Mouse (Mus musculus): ENCODE results near the gene Akap13. TPM values are rescaled to one million over a fixed set of nuclear protein-coding genes. Genes with fewer than 3 reads are reported as not detected.

The Akap13 gene
- polyA plus RNA-seq, 1 experiment from 2014 or later, result 33.4 TPM

- DNase-seq, result no peak
- ATAC-seq (ENCODE audit: low read depth), result peak; percentile 68
- Histone ChIP-seq H3K27ac (peak overlapping the region; percentile 75), H3K4me3 (replicated peaks) (peak overlapping the region; percentile 63), H3K36me3 (peaks cover 3% of the 10 kb centered on the region), H3K9me3 (replicated peaks) (no peaks in the 10 kb centered on the region), H3K9ac (peak overlapping the region; percentile 68), H3K27me3 (no peaks in the 10 kb centered on the region), H3K4me1 (replicated peaks) (peaks cover 48% of the 10 kb centered on the region), H3K4me2 (peak overlapping the region; percentile 76)
- WGBS (ENCODE audit: insufficient replicate concordance), result 26% methylated on average over 11 of the region's 11 CpGs
These were observed 200.1 kb downstream of the Akap13 start for GRCm38 (mm10) chr7:75655180-75656074.

- DNase-seq (peak; percentile 40), ATAC-seq (ENCODE audit: low read depth) (peak; percentile 88)
- H3K27me3 ChIP-seq, result no peaks in the 10 kb centered on the region
- H3K36me3 ChIP-seq, result peaks cover 3% of the 10 kb centered on the region
- H3K9me3 ChIP-seq (replicated peaks), result no peaks in the 10 kb centered on the region
- H3K9ac ChIP-seq, result peak overlapping the region; percentile 36; the same call in 1 of the 2 replicates
- H3K4me1 ChIP-seq (replicated peaks), result peaks cover 48% of the 10 kb centered on the region
- WGBS (ENCODE audit: insufficient replicate concordance), result 15% methylated on average over 9 of the region's 9 CpGs
- H3K4me2 ChIP-seq, result peak overlapping the region; percentile 76
- peak overlapping the region; percentile 63 for H3K4me3 ChIP-seq (replicated peaks)
- peak overlapping the region; percentile 83 for H3K27ac ChIP-seq
These were observed 201.0 kb downstream of the Akap13 start for GRCm38 (mm10) chr7:75656297-75656852.

GRCm38 (mm10) chr7:75656896-75657295, 201.6 kb downstream of the Akap13 start:
- no peaks in the 10 kb centered on the region for H3K9me3 ChIP-seq (replicated peaks)
- H3K9ac ChIP-seq, result peak overlapping the region; percentile 36; the same call in 1 of the 2 replicates
- DNase-seq (no peak), ATAC-seq (ENCODE audit: low read depth) (no peak)
- 25% methylated on average over 1 of the region's 1 CpGs for WGBS (ENCODE audit: insufficient replicate concordance)
- H3K27ac ChIP-seq, result peak overlapping the region; percentile 83
- H3K36me3 ChIP-seq, result peaks cover 3% of the 10 kb centered on the region
- no peak overlapping the region for H3K4me3 ChIP-seq (replicated peaks)
- H3K4me1 ChIP-seq (replicated peaks), result peaks cover 48% of the 10 kb centered on the region
- peak overlapping the region; percentile 76 for H3K4me2 ChIP-seq
- H3K27me3 ChIP-seq, result no peaks in the 10 kb centered on the region

- peaks cover 24% of the 10 kb centered on the region for H3K4me1 ChIP-seq (replicated peaks)
- ATAC-seq (ENCODE audit: low read depth) (no peak), DNase-seq (no peak)
- WGBS (ENCODE audit: insufficient replicate concordance), result 84% methylated on average over 3 of the region's 3 CpGs
- no peak overlapping the region for H3K4me2 ChIP-seq
- H3K9ac ChIP-seq, result no peak overlapping the region
- H3K27ac ChIP-seq, result no peak overlapping the region
- peaks cover 36% of the 10 kb centered on the region for H3K36me3 ChIP-seq
- H3K4me3 ChIP-seq (replicated peaks), result no peak overlapping the region
- no peaks in the 10 kb centered on the region for H3K27me3 ChIP-seq
- no peaks in the 10 kb centered on the region for H3K9me3 ChIP-seq (replicated peaks)
These were observed 209.1 kb downstream of the Akap13 start for GRCm38 (mm10) chr7:75664455-75664854.

- Histone ChIP-seq H3K4me2 (no peak overlapping the region), H3K4me1 (replicated peaks) (peaks cover 24% of the 10 kb centered on the region), H3K9ac (no peak overlapping the region), H3K27me3 (no peaks in the 10 kb centered on the region), H3K9me3 (replicated peaks) (no peaks in the 10 kb centered on the region), H3K36me3 (peaks cover 39% of the 10 kb centered on the region), H3K4me3 (replicated peaks) (no peak overlapping the region), H3K27ac (no peak overlapping the region)
- ATAC-seq (ENCODE audit: low read depth), result no peak
- WGBS (ENCODE audit: insufficient replicate concordance), result 78% methylated on average over 3 of the region's 3 CpGs
- no peak for DNase-seq
These were observed 211.6 kb downstream of the Akap13 start for GRCm38 (mm10) chr7:75666982-75667381.

DNA sequence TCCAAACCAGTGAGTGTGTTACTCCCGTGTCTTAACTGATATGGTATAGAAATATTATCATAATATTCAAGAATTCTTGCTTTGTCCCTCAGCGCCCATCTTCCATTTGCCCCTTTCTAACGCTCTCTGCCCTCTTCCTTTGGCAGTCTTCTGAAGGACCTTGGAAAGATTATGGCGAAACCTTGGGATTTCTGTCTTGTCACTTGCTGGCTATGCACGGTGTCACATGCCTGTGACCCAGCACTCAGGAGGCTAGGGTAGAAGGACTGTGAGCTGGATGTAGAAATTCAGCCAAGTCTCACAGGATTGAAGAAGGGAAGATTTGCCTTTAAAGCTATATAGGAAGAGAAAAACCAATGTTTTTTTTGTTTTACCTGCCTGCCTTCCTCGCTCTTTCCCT, 212.2 kb downstream of the Akap13 start:
- H3K4me3 ChIP-seq (replicated peaks), result no peak overlapping the region
- DNase-seq, result no peak
- H3K36me3 ChIP-seq, result peaks cover 39% of the 10 kb centered on the region
- no peak overlapping the region for H3K27ac ChIP-seq
- no peaks in the 10 kb centered on the region for H3K27me3 ChIP-seq
- no peak overlapping the region for H3K9ac ChIP-seq
- ATAC-seq (ENCODE audit: low read depth), result no peak
- H3K4me2 ChIP-seq, result no peak overlapping the region
- no peaks in the 10 kb centered on the region for H3K9me3 ChIP-seq (replicated peaks)
- 79% methylated on average over 6 of the region's 6 CpGs for WGBS (ENCODE audit: insufficient replicate concordance)
- H3K4me1 ChIP-seq (replicated peaks), result peaks cover 19% of the 10 kb centered on the region

GRCm38 (mm10) chr7:75668396-75668795, 213.1 kb downstream of the Akap13 start:
- H3K4me3 ChIP-seq (replicated peaks), result no peak overlapping the region
- no peaks in the 10 kb centered on the region for H3K27me3 ChIP-seq
- no peak overlapping the region for H3K9ac ChIP-seq
- H3K27ac ChIP-seq, result no peak overlapping the region
- H3K4me2 ChIP-seq, result no peak overlapping the region
- no peak for DNase-seq
- WGBS (ENCODE audit: insufficient replicate concordance), result 79% methylated on average over 1 of the region's 1 CpGs
- H3K36me3 ChIP-seq, result peaks cover 43% of the 10 kb centered on the region
- H3K4me1 ChIP-seq (replicated peaks), result peaks cover 19% of the 10 kb centered on the region
- H3K9me3 ChIP-seq (replicated peaks), result no peaks in the 10 kb centered on the region
- ATAC-seq (ENCODE audit: low read depth), result no peak

DNA sequence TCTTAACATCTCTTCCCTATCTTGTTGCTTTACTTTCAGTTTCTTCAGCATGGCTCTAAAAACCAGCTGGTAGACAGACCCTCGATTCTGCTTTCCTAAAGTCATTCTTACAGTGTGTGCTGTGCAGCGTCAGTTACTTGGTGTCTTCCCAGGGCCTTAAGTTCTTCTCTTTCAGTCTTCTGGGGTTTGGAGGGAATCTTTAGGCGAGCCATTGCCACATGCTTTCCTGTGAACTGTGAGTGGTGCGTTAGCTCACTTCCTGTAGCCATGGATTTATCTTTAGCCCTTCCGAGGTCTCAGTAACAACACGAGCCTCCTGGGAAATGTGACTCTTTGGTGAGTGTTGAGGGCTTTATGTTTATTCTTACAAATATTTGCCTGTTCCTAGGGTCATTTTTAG, 214.1 kb downstream of the Akap13 start:
- Histone ChIP-seq H3K4me3 (replicated peaks) (no peak overlapping the region), H3K27me3 (no peaks in the 10 kb centered on the region), H3K4me1 (replicated peaks) (peaks cover 19% of the 10 kb centered on the region), H3K9ac (peak overlapping the region; percentile 37; the same call in 1 of the 2 replicates), H3K36me3 (peaks cover 36% of the 10 kb centered on the region), H3K4me2 (peak overlapping the region; percentile 39), H3K27ac (peak overlapping the region; percentile 36; the same call in 1 of the 2 replicates), H3K9me3 (replicated peaks) (no peaks in the 10 kb centered on the region)
- DNase-seq, result no peak
- ATAC-seq (ENCODE audit: low read depth), result no peak
- 27% methylated on average over 6 of the region's 6 CpGs for WGBS (ENCODE audit: insufficient replicate concordance)

DNA sequence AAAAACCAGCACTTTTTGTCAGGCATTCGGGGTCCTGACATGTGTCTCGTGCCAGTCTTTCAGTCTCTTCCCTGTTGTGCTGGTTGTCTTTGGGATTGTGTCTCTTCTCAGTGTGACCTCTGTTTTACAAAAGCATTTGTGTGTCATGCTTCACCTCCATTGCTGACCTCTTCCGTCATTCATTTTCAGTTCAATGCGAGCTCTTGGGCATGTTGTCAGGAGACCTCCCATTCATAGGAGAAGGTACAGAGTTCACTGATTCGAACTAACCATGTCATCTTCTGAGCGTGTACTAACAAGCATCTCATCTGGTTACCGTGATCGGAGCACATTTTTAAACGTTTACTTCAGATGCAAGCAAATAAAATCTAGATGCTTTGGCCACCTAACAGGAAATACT, 224.3 kb downstream of the Akap13 start:
- Histone ChIP-seq H3K27ac (no peak overlapping the region), H3K4me3 (replicated peaks) (no peak overlapping the region), H3K4me1 (replicated peaks) (no peaks in the 10 kb centered on the region), H3K27me3 (no peaks in the 10 kb centered on the region), H3K36me3 (peaks cover 34% of the 10 kb centered on the region), H3K9me3 (replicated peaks) (no peaks in the 10 kb centered on the region), H3K4me2 (no peak overlapping the region), H3K9ac (no peak overlapping the region)
- ATAC-seq (ENCODE audit: low read depth) (no peak), DNase-seq (no peak)
- 90% methylated on average over 9 of the region's 9 CpGs for WGBS (ENCODE audit: insufficient replicate concordance)

GRCm38 (mm10) chr7:75682901-75683300, 227.6 kb downstream of the Akap13 start:
- no peak for DNase-seq
- no peak for ATAC-seq (ENCODE audit: low read depth)
- Histone ChIP-seq H3K27me3 (no peaks in the 10 kb centered on the region), H3K4me3 (replicated peaks) (no peak overlapping the region), H3K36me3 (peaks cover 46% of the 10 kb centered on the region), H3K9me3 (replicated peaks) (no peaks in the 10 kb centered on the region), H3K4me1 (replicated peaks) (no peaks in the 10 kb centered on the region), H3K27ac (no peak overlapping the region), H3K9ac (no peak overlapping the region), H3K4me2 (no peak overlapping the region)
- 98% methylated on average over 1 of the region's 1 CpGs for WGBS (ENCODE audit: insufficient replicate concordance)

DNA sequence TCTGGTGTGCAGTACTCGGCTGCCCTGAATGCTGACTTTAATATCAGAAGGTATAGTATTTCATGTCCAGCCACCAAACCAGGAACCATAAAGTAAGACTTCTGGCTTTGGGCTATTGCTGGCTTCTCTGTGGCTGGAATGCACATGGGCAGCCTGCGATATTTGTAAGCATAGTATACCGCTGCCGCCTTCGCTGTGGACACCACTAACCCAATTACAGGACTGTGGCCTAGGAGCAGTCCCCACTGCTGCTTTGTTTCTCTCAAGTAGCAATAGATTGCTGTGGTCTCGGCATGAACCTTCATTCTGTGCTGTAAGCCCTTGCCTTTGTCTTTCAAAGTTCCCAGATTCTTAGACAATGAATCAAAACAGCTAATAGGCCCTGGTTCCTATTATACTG, 228.1 kb downstream of the Akap13 start:
- no peak for DNase-seq
- no peak for ATAC-seq (ENCODE audit: low read depth)
- H3K27me3 ChIP-seq, result no peaks in the 10 kb centered on the region
- H3K9ac ChIP-seq, result no peak overlapping the region
- no peak overlapping the region for H3K4me2 ChIP-seq
- no peaks in the 10 kb centered on the region for H3K4me1 ChIP-seq (replicated peaks)
- H3K9me3 ChIP-seq (replicated peaks), result no peaks in the 10 kb centered on the region
- no peak overlapping the region for H3K27ac ChIP-seq
- peaks cover 46% of the 10 kb centered on the region for H3K36me3 ChIP-seq
- 90% methylated on average over 6 of the region's 6 CpGs for WGBS (ENCODE audit: insufficient replicate concordance)
- H3K4me3 ChIP-seq (replicated peaks), result no peak overlapping the region

Data from liver, embryonic 13.5 days (tissue).